Mouse (Mus musculus): ENCODE data around the gene Cbr2.

GRCm38 (mm10) chr11:120719841-120720376 lies 12.0 kb downstream of the Cbr2 start:
- no peak for TF ChIP-seq CTCF (IDR thresholded peaks at IDR 0.05; ENCODE audit: low read depth)
- no peak for TF ChIP-seq EP300 (IDR thresholded peaks at IDR 0.05; ENCODE audit: low read depth)
